Mouse (Mus musculus): ENCODE results near the gene Mrps12.
A peak's percentile ranks its signal among the peaks of the same experiment; 100 is the strongest.

Mrps12 gene

GRCm38 (mm10) chr7:28741709-28742438, at the start of gene Mrps12, which contains the start of gene Sars2:
TSS of gene Mrps12 (minus strand) at chr7:28741820.
TSS of gene Sars2 (plus strand) at chr7:28741992.
- TF ChIP-seq GATA4 (IDR thresholded peaks at IDR 0.05; ENCODE audit: insufficient replicate concordance, low read length), result peak; percentile 45; the same call in 1 of the 2 replicates

DNA sequence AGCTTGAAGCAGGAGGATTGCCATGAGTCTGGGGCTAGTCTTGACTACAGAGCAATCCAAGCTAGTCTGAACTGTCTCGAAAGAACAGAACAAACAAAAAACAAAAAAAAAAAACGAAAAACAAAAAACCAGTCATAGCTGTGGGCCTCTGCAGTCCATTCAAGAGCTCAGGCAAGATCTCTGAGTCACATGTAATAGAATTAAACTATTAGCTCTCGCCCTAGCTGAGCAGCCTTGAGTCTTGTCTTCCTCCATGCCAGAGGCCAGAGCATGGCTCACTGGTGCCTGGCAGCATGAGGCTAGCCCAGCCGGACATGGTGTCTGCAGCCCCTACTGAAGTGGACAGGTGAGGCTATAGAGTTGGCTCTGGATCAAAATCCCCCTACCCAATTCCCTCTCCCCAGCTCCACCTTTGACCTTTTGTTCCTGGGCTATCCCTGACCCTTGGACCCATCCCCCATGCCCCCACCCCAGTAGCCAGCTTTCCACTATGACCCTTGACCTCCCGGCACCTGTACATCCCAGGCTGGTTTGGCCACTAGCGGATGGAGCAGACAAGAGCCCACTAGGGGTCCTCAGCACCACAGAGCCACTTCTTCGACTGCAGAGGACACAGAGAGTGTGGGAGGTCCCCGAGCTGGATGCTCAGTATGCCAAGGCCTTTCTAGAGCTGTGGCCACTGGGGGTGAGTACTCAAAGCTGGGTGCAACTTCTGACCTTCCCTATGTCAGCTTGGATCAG, 48.6 kb upstream of the Mrps12 start:
- no peak for TF ChIP-seq GATA4 (IDR thresholded peaks at IDR 0.05; ENCODE audit: insufficient replicate concordance, low read length)

DNA sequence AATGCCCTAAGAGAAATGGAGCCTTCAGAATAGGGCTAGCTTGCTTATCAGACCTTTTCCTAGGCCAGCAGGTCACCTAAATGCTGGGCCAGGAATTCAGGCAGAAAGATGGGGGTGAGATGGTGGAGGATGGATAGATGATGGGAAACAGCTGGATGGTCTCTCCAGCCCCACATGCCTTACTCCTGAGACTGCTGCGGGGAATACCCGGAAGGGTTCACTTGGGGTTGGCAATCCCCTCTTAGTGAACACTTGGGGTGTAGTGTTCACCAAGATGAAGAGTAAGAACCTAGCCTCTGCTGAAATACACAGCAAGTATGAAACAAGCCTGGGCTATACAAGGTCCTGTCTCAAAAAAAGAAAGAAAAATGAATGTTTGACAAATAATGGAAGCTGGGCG, 47.6 kb upstream of the Mrps12 start:
- TF ChIP-seq GATA4 (IDR thresholded peaks at IDR 0.05; ENCODE audit: insufficient replicate concordance, low read length), result no peak

GRCm38 (mm10) chr7:28788307-28789195, 46.9 kb upstream of the Mrps12 start, which contains the start of gene Rinl:
TSS of gene Rinl (plus strand) at chr7:28788969.
- TF ChIP-seq GATA4 (IDR thresholded peaks at IDR 0.05; ENCODE audit: insufficient replicate concordance, low read length), result no peak

DNA sequence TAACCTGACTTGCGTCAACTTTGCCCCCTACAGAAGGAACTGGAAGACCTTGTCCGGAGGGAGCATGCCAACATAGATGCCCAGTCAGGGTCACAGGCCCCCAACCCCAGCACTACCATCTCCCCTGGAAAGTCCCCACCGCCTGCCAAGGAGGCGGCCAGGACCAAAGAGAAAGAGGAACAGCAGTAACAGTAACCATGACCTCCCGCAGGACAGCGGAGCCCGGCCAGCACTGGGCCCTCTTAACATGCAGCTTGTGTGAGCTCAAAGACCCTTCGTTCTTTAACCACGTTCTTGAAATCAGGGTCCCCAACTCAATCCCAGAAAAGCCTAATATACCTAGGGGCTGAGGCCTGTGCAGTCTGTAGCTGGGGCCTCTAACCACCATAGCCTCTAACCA, 46.3 kb upstream of the Mrps12 start:
- TF ChIP-seq GATA4 (IDR thresholded peaks at IDR 0.05; ENCODE audit: insufficient replicate concordance, low read length), result no peak

- TF ChIP-seq GATA4 (IDR thresholded peaks at IDR 0.05; ENCODE audit: insufficient replicate concordance, low read length), result no peak
These were observed 43.5 kb upstream of the Mrps12 start for GRCm38 (mm10) chr7:28785161-28785560.

DNA sequence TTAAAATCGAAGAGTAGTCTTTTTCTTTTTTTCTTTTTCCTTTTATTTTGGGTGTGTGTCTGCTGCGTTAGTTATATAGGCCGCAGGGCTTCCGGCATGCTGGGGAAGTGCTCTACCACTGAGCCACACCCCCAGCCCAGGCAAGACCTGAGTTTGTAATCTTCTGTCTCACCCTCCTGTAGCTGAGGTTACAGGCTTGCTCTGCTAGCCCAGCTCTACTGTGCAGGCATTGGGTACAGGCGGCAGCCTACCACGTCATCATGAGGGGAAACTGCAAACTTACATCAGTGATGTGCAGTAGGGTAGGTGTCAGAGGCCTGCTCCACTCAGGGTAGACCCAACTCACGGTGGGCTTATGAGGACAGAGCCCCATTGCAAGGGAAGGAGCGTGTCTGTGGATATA, 39.6 kb upstream of the Mrps12 start:
- TF ChIP-seq GATA4 (IDR thresholded peaks at IDR 0.05; ENCODE audit: insufficient replicate concordance, low read length), result no peak

DNA sequence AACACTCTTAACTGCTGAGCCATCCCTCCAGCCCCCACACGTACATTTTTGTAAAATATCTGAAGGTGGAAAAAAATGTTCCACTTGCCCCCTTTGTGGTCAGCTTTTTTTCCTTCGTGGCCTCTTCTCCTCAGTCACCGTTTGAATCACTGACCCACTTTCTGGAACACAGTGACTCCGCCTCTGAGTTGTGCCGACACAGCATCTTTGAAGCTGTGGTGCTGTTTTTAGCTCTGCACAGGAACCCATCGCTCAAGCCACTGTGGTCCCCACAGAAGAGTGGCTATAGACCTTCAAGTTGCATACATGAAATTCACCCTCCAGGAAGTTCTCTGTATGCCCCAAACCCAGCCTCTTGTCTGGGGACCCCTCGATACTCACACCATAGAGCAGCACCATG, 39.2 kb upstream of the Mrps12 start:
- TF ChIP-seq GATA4 (IDR thresholded peaks at IDR 0.05; ENCODE audit: insufficient replicate concordance, low read length), result no peak

GRCm38 (mm10) chr7:28780067-28780658, 38.5 kb upstream of the Mrps12 start:
- no peak for TF ChIP-seq GATA4 (IDR thresholded peaks at IDR 0.05; ENCODE audit: insufficient replicate concordance, low read length)

DNA sequence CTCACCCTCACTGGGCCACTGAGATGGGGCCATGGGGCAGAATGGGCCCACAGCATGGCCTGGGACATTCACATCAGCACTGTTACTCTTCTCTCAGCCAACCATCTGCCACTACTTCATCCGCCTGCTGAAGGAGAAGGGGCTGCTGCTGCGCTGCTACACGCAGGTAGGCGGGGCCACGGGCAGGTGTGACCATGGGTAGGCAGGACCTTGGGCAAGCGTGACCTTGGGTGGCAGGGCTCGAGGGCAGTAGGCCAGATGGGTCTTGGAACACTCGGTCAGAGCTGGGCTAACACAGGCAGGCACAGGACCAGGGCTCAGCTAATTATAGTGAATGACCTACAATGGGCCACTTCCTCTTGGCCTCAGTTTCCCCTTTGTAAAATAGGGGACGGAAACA, 37.2 kb upstream of the Mrps12 start:
- TF ChIP-seq GATA4 (IDR thresholded peaks at IDR 0.05; ENCODE audit: insufficient replicate concordance, low read length), result no peak

DNA sequence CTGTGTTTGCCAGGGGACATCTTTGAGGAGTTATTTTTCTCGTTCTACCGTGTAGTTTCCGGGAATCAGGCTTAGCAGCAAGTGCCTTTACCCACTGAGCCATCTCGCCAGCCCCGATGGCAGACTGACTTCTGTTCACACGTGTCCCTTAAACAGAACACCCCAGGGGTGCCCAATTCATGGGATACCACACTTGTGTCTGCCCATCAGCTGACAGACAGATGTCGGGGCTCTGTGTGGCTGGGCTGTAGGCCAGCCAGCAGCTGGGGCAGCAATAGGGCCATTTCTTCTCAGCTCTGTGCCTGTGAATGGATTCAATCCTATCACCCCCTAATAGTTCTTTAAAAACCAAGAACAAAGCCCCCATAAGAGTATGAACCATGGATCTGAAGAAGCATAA, 33.5 kb upstream of the Mrps12 start:
- no peak for TF ChIP-seq GATA4 (IDR thresholded peaks at IDR 0.05; ENCODE audit: insufficient replicate concordance, low read length)

DNA sequence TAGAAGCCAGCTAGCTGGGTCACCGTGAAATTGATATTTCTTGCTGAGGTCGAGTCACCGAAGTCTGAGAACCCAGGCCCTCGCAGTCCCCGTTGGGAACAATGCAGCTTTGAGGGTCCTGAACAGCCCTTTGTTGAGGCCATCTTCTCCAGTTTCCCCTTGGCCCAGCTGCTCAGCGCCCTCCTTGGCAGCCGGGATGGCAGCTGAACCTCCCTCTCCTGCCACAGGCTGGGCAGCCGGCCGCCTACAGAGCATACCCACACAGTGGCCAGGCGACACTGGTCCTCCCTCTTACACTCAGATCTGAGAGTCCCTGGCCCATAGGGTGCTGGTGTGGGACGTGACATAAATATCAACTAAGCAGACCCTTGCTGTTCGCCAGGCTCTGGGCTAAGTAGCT, 32.5 kb upstream of the Mrps12 start:
- TF ChIP-seq GATA4 (IDR thresholded peaks at IDR 0.05; ENCODE audit: insufficient replicate concordance, low read length), result no peak

GRCm38 (mm10) chr7:28773163-28773562, 31.5 kb upstream of the Mrps12 start:
- no peak for TF ChIP-seq GATA4 (IDR thresholded peaks at IDR 0.05; ENCODE audit: insufficient replicate concordance, low read length)

GRCm38 (mm10) chr7:28771867-28772266, 30.2 kb upstream of the Mrps12 start:
- no peak for TF ChIP-seq GATA4 (IDR thresholded peaks at IDR 0.05; ENCODE audit: insufficient replicate concordance, low read length)

DNA sequence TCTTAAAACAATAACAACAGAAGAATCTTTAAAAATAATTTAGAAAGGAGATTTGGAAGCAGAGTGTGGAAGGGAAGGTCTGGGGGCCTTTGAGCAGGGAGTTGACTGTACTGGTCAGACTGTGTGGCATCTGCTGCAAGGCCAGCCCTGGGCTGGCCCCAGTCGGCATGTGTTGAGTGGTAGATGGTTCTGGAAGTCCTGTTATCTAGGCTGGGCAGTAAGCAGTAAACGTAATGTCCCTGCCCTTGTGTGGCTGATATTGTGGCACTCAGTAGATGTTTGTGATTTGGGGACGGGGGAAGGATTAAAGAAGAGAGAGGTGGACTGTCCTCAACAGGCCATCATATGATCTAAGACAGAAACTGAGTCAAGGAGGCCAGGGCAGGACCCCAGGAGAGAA, 28.7 kb upstream of the Mrps12 start:
- no peak for TF ChIP-seq GATA4 (IDR thresholded peaks at IDR 0.05; ENCODE audit: insufficient replicate concordance, low read length)

All from liver, adult (tissue).